Mouse (Mus musculus) liver, adult 2 months (tissue): ENCODE measurements around the gene Map3k5. TPM values are rescaled to one million over a fixed set of nuclear protein-coding genes. Genes with fewer than 3 reads are reported as not detected.

ENCODE experiments used
- DNase-seq: peaks from one replicate; pipeline ENCODE4 v3.0.0-alpha.2; 2011; ENCODE audit warnings: low read depth, low spot score; ENCODE audit errors: extremely low read depth
- H3K27ac ChIP-seq: fragments of 200-500 bp; replicated peaks from 2 replicates; pipeline ENCODE4 v1.5.1; 2012; ENCODE audit warnings: low read depth, mild to moderate bottlenecking, control low read depth, inconsistent platforms, low read length; ENCODE audit not compliant: insufficient read depth
- H3K27me3 ChIP-seq: fragments of 200-500 bp; 2 replicates; pipeline ENCODE4 v1.6.1; 2012; ENCODE audit warnings: mild to moderate bottlenecking, moderate library complexity, low read length, inconsistent platforms; ENCODE audit not compliant: control insufficient read depth, insufficient read depth
- H3K36me3 ChIP-seq: fragments of 200-500 bp; 2 replicates; pipeline ENCODE4 v1.6.1; 2012; ENCODE audit warnings: low read length, inconsistent platforms; ENCODE audit not compliant: control insufficient read depth, insufficient read depth
- H3K4me1 ChIP-seq: fragments of 200-500 bp; 2 replicates; pipeline ENCODE4 v1.6.1; 2011; ENCODE audit warnings: low read length; ENCODE audit not compliant: control insufficient read depth, insufficient read depth
- H3K4me3 ChIP-seq: fragments of 200-500 bp; 2 replicates; pipeline ENCODE4 v1.5.1; 2011; ENCODE audit warnings: low read depth, mild to moderate bottlenecking, control low read depth, low read length, moderate library complexity; ENCODE audit not compliant: insufficient read depth
- H3K79me2 ChIP-seq: fragments of 200-500 bp; 2 replicates; pipeline ENCODE4 v1.6.1; 2012; ENCODE audit warnings: inconsistent platforms, mild to moderate bottlenecking, low read length, moderate library complexity; ENCODE audit not compliant: control insufficient read depth, insufficient read depth
- H3K9ac ChIP-seq: fragments of 200-500 bp; 2 replicates; pipeline ENCODE4 v1.6.1; 2012; ENCODE audit warnings: low read depth, mild to moderate bottlenecking, control low read depth, inconsistent platforms, low read length
- CTCF ChIP-seq: fragments of 200-500 bp; IDR thresholded peaks from 2 replicates; pipeline ENCODE4 v1.5.1; 2011; ENCODE audit warnings: low read depth, low read length, control low read depth
- POLR2A ChIP-seq: fragments of 200-500 bp; IDR thresholded peaks from 2 replicates; pipeline ENCODE4 v1.6.1; 2011; ENCODE audit warnings: low read length, control low read depth; ENCODE audit not compliant: insufficient read depth; ENCODE audit errors: extremely low read depth
- WGBS: fragments of 180-500 bp; shearing (Covaris S2); methylation state at CpG from one replicate; pipeline ENCODE4 v1.1.7; 2018; 5-methylcytosine and 5-hydroxymethylcytosine counted together
- polyA plus RNA-seq: library from polyadenylated mRNA; depleted of rRNA; stranded (reverse); fragments of >200 nt; gene quantifications from 2 replicates; pipeline ENCODE4 v1.2.3, GENCODE M21; 2012
- total RNA-seq: library from RNA; depleted of rRNA; stranded (reverse); fragments of >200 nt; gene quantifications from 2 replicates; pipeline ENCODE4 v1.2.3, GENCODE M21; 2014

Map3k5 gene
- total and polyA plus RNA-seq, 2 experiments, result 2.9 to 25.4 TPM

- H3K79me2 ChIP-seq, result no peaks in the 10 kb centered on the region
- H3K4me1 ChIP-seq, result peaks cover 16% of the 10 kb centered on the region
- no peak overlapping the region for H3K9ac ChIP-seq
- WGBS, result 98% methylated on average over 1 of the region's 1 CpGs
- TF ChIP-seq POLR2A (no peak), CTCF (no peak)
- H3K27ac ChIP-seq, result no peak overlapping the region; the same call in 1 of the 2 replicates
- H3K27me3 ChIP-seq, result no peaks in the 10 kb centered on the region
- H3K36me3 ChIP-seq, result no peaks in the 10 kb centered on the region
- DNase-seq, result no peak
- no peak overlapping the region for H3K4me3 ChIP-seq
Measured at GRCm38 (mm10) chr10:20066069-20066665, 131.9 kb downstream of the Map3k5 start.

GRCm38 (mm10) chr10:20069771-20070460 lies 135.6 kb downstream of the Map3k5 start:
- H3K79me2 ChIP-seq, result no peaks in the 10 kb centered on the region; the same call in 1 of the 2 replicates
- no peak overlapping the region for H3K4me3 ChIP-seq
- DNase-seq, result no peak
- no peaks in the 10 kb centered on the region; the same call in 1 of the 2 replicates for H3K36me3 ChIP-seq
- TF ChIP-seq POLR2A, result no peak
- no peak for TF ChIP-seq CTCF
- H3K27ac ChIP-seq, result peak overlapping the region; percentile 50
- peaks cover 22% of the 10 kb centered on the region for H3K4me1 ChIP-seq
- no peak overlapping the region for H3K9ac ChIP-seq
- H3K27me3 ChIP-seq, result no peaks in the 10 kb centered on the region
- 90% methylated on average over 11 of the region's 11 CpGs for WGBS

GRCm38 (mm10) chr10:20070576-20071109 lies 136.4 kb downstream of the Map3k5 start:
- Histone ChIP-seq H3K4me3 (no peak overlapping the region), H3K79me2 (no peaks in the 10 kb centered on the region; the same call in 1 of the 2 replicates), H3K27ac (peak overlapping the region; percentile 95), H3K4me1 (peaks cover 20% of the 10 kb centered on the region), H3K36me3 (no peaks in the 10 kb centered on the region; the same call in 1 of the 2 replicates), H3K27me3 (no peaks in the 10 kb centered on the region), H3K9ac (no peak overlapping the region)
- TF ChIP-seq CTCF, result no peak
- no peak for TF ChIP-seq POLR2A
- DNase-seq, result peak; percentile 93
- 29% methylated on average over 14 of the region's 14 CpGs for WGBS

- peak; percentile 86 for DNase-seq
- Histone ChIP-seq H3K27ac (peak overlapping the region; percentile 95), H3K36me3 (no peaks in the 10 kb centered on the region; the same call in 1 of the 2 replicates), H3K4me3 (no peak overlapping the region), H3K79me2 (no peaks in the 10 kb centered on the region; the same call in 1 of the 2 replicates), H3K4me1 (peaks cover 26% of the 10 kb centered on the region), H3K9ac (0 out of 2 replicates have a peak overlapping the region, but pooled peaks have one; percentile 28), H3K27me3 (no peaks in the 10 kb centered on the region)
- no peak for TF ChIP-seq POLR2A
- no peak for TF ChIP-seq CTCF
- 24% methylated on average over 6 of the region's 6 CpGs for WGBS
Measured at GRCm38 (mm10) chr10:20071716-20072115, 137.4 kb downstream of the Map3k5 start.

GRCm38 (mm10) chr10:20073236-20073893 lies 139.1 kb downstream of the Map3k5 start:
- no peaks in the 10 kb centered on the region for H3K27me3 ChIP-seq
- TF ChIP-seq POLR2A (no peak), CTCF (peak; percentile 93)
- 0 out of 2 replicates have a peak overlapping the region, but pooled peaks have one; percentile 2 for H3K27ac ChIP-seq
- peaks cover 35% of the 10 kb centered on the region for H3K4me1 ChIP-seq
- no peaks in the 10 kb centered on the region; the same call in 1 of the 2 replicates for H3K79me2 ChIP-seq
- no peaks in the 10 kb centered on the region; the same call in 1 of the 2 replicates for H3K36me3 ChIP-seq
- H3K9ac ChIP-seq, result no peak overlapping the region
- peak; percentile 70 for DNase-seq
- WGBS, result 36% methylated on average over 7 of the region's 7 CpGs
- no peak overlapping the region for H3K4me3 ChIP-seq
